Mouse (Mus musculus) testis, adult 2 months (tissue): ENCODE data around the gene Gspt2.
"Not testable (repeated sequence)": the region's sequence is repeated elsewhere in the genome, so short reads cannot be mapped to it uniquely, and the experiment has no call there.

Source experiments
- CTCF ChIP-seq: fragments of 200-500 bp; IDR thresholded peaks from 2 replicates; pipeline ENCODE4 v1.5.1; 2012; ENCODE audit warnings: low read depth, mild to moderate bottlenecking, inconsistent platforms, low read length, moderate library complexity; ENCODE audit not compliant: control insufficient read depth, insufficient read depth, insufficient replicate concordance
- POLR2A ChIP-seq: fragments of 200-500 bp; IDR thresholded peaks from 2 replicates; pipeline ENCODE4 v1.6.1; 2012; ENCODE audit warnings: low read depth, mild to moderate bottlenecking, inconsistent platforms, low read length, moderate library complexity; ENCODE audit not compliant: control insufficient read depth

DNA sequence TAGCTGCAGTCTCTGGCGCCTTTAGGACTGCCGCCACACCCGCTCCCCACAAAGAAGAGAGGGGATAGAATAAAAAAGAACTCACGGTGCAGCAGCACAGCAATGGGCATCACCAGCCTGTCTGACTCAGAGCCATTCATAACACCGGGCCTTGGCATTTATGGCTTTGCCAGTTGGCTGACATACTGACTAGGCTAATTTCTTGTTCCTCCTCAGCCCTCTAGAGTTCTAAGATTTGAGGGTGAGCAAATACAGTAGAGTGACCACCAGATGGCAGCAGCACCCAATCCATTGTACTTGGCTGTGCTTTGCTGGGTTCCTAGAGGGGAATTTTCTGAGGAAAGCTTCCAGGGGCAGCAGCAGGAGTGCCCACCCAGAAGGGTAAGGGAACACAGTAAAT is 53.7 kb downstream of the Gspt2 start:
- TF ChIP-seq POLR2A, CTCF: not testable (repeated sequence)
